Mouse (Mus musculus) E14TG2a.4 (cell line): ENCODE results near the gene Wdr46.

ENCODE experiments used
- H3K27me3 ChIP-seq: 2 replicates; pipeline ENCODE4 v1.6.1; 2014; ENCODE audit warnings: low read length, control low read depth; ENCODE audit not compliant: insufficient read depth
- H3K36me3 ChIP-seq: 2 replicates; pipeline ENCODE4 v1.6.1; 2014; ENCODE audit warnings: low read length, control low read depth; ENCODE audit not compliant: insufficient read depth
- H3K4me1 ChIP-seq: replicated peaks from 2 replicates; pipeline ENCODE4 v1.6.1; 2014; ENCODE audit warnings: low read depth, low read length, control low read depth
- H3K4me3 ChIP-seq: replicated peaks from 2 replicates; pipeline ENCODE4 v1.5.1; 2014; ENCODE audit warnings: mild to moderate bottlenecking, low read length
- H3K9me3 ChIP-seq: 2 replicates; pipeline ENCODE4 v1.6.1; 2014; ENCODE audit warnings: low read length, control low read depth
- CTCF ChIP-seq: conservative IDR thresholded peaks from 2 replicates; pipeline ENCODE4 v1.5.1; 2014; ENCODE audit warnings: low read length
- NANOG ChIP-seq: IDR thresholded peaks from 2 replicates; pipeline ENCODE4 v1.6.1; 2014; ENCODE audit warnings: borderline replicate concordance, low read length, mixed read lengths
- POU5F1 ChIP-seq: IDR thresholded peaks from 2 replicates; pipeline ENCODE4 v1.6.1; 2014; ENCODE audit warnings: low read length, borderline replicate concordance

The Wdr46 gene

GRCm38 (mm10) chr17:33909077-33909868 lies 31.2 kb upstream of the Wdr46 start, which contains the start of gene Daxx:
Gene Daxx, plus strand, starts transcription at chr17:33909414.
- H3K27me3 ChIP-seq = no peaks in the 10 kb centered on the region
- TF ChIP-seq NANOG = no peak
- TF ChIP-seq POU5F1 = no peak
- TF ChIP-seq CTCF = no peak
- H3K4me3 ChIP-seq = peak within 1 kb of the TSS; percentile 98
- H3K36me3 ChIP-seq = peaks cover 45% of the 10 kb centered on the region
- peaks cover 60% of the 10 kb centered on the region for H3K4me1 ChIP-seq
- no peaks in the 10 kb centered on the region for H3K9me3 ChIP-seq

GRCm38 (mm10) chr17:33909869-33910250 lies 30.6 kb upstream of the Wdr46 start:
- TF ChIP-seq NANOG (no peak), POU5F1 (no peak), CTCF (no peak)
- Histone ChIP-seq H3K4me1 (peaks cover 66% of the 10 kb centered on the region), H3K36me3 (peaks cover 51% of the 10 kb centered on the region), H3K27me3 (no peaks in the 10 kb centered on the region), H3K9me3 (no peaks in the 10 kb centered on the region), H3K4me3 (peak overlapping the region; percentile 98)

- Histone ChIP-seq H3K9me3 (no peaks in the 10 kb centered on the region), H3K4me1 (peaks cover 70% of the 10 kb centered on the region), H3K27me3 (no peaks in the 10 kb centered on the region), H3K4me3 (peak overlapping the region; percentile 98), H3K36me3 (peaks cover 56% of the 10 kb centered on the region)
- no peak for TF ChIP-seq CTCF
- no peak for TF ChIP-seq POU5F1
- TF ChIP-seq NANOG = no peak
Measured at GRCm38 (mm10) chr17:33910346-33911051, 30.0 kb upstream of the Wdr46 start.

GRCm38 (mm10) chr17:33911052-33911812 lies 29.2 kb upstream of the Wdr46 start:
- H3K27me3 ChIP-seq = no peaks in the 10 kb centered on the region
- peak overlapping the region; percentile 98 for H3K4me3 ChIP-seq
- TF ChIP-seq CTCF (no peak), POU5F1 (no peak), NANOG (no peak)
- H3K9me3 ChIP-seq = no peaks in the 10 kb centered on the region
- peaks cover 69% of the 10 kb centered on the region for H3K4me1 ChIP-seq
- H3K36me3 ChIP-seq = peaks cover 56% of the 10 kb centered on the region

- TF ChIP-seq POU5F1 (no peak), NANOG (no peak), CTCF (no peak)
- H3K4me3 ChIP-seq = peak overlapping the region; percentile 98
Measured at GRCm38 (mm10) chr17:33911813-33912414, 28.5 kb upstream of the Wdr46 start.

GRCm38 (mm10) chr17:33913264-33913663 lies 27.2 kb upstream of the Wdr46 start:
- no peak for TF ChIP-seq NANOG
- no peak for TF ChIP-seq POU5F1
- TF ChIP-seq CTCF = no peak
- Histone ChIP-seq H3K36me3 (peaks cover 67% of the 10 kb centered on the region), H3K9me3 (no peaks in the 10 kb centered on the region), H3K4me3 (peak overlapping the region; percentile 80), H3K4me1 (peaks cover 71% of the 10 kb centered on the region), H3K27me3 (no peaks in the 10 kb centered on the region)

More at GRCm38 (mm10) chr17:33911813-33912414, 28.5 kb upstream of the Wdr46 start:
- H3K9me3 ChIP-seq = no peaks in the 10 kb centered on the region
- no peaks in the 10 kb centered on the region for H3K27me3 ChIP-seq
- H3K36me3 ChIP-seq = peaks cover 54% of the 10 kb centered on the region
- H3K4me1 ChIP-seq = peaks cover 69% of the 10 kb centered on the region

GRCm38 (mm10) chr17:33913905-33914304 lies 26.6 kb upstream of the Wdr46 start:
- H3K27me3 ChIP-seq = no peaks in the 10 kb centered on the region
- peaks cover 77% of the 10 kb centered on the region for H3K4me1 ChIP-seq

More at GRCm38 (mm10) chr17:33913905-33914304, 26.6 kb upstream of the Wdr46 start:
- H3K4me3 ChIP-seq = peak overlapping the region; percentile 80
- H3K9me3 ChIP-seq = no peaks in the 10 kb centered on the region
- no peak for TF ChIP-seq CTCF
- no peak for TF ChIP-seq POU5F1
- no peak for TF ChIP-seq NANOG
- peaks cover 71% of the 10 kb centered on the region for H3K36me3 ChIP-seq
